Mouse (Mus musculus): ENCODE measurements around the gene Lrrc66.

- no peak for TF ChIP-seq POLR2A (IDR thresholded peaks at IDR 0.05; ENCODE audit: control insufficient read depth in 1 of 2, insufficient read depth in 1 of 2, low read depth in 1 of 2, low read length in 2 of 2, poor library complexity in 1 of 2)
- no peak for TF ChIP-seq ZNF384 (IDR thresholded peaks at IDR 0.05; ENCODE audit: low read depth, low read length)
- TF ChIP-seq CTCF (IDR thresholded peaks at IDR 0.05 in 2 of 3, conservative IDR thresholded peaks at IDR 0.05 in 1 of 3; ENCODE audit: control insufficient read depth in 1 of 3, insufficient read depth in 1 of 3, low read depth in 2 of 3, low read length in 3 of 3, poor library complexity in 1 of 3, severe bottlenecking in 1 of 3) = no peak
- no peak for TF ChIP-seq MAZ (IDR thresholded peaks at IDR 0.05; ENCODE audit: low read depth, low read length)
- TF ChIP-seq GATA1 (IDR thresholded peaks at IDR 0.05; ENCODE audit: low read depth, low read length) = no peak
- no peak for TF ChIP-seq UBTF (IDR thresholded peaks at IDR 0.05; ENCODE audit: borderline replicate concordance, insufficient read depth, low read depth, low read length)
- TF ChIP-seq TAL1 (IDR thresholded peaks at IDR 0.05; ENCODE audit: low read length) = no peak
- no peak for TF ChIP-seq ETS1 (IDR thresholded peaks at IDR 0.05; ENCODE audit: low read depth, low read length)
- TF ChIP-seq CHD1 (IDR thresholded peaks at IDR 0.05; ENCODE audit: low read depth, low read length) = no peak
Observed at GRCm38 (mm10) chr5:73598943-73599695, 33.2 kb downstream of the Lrrc66 start.
